Mouse (Mus musculus) erythroblast, adult 5-6 weeks (primary cell): ENCODE results near the gene Ms4a4a. TPM values are rescaled to one million over a fixed set of nuclear protein-coding genes. Genes with fewer than 3 reads are reported as not detected.
"Not testable (repeated sequence)": the region's sequence is repeated elsewhere in the genome, so short reads cannot be mapped to it uniquely, and the experiment has no call there.

Experiments
- ATAC-seq: replicated peaks from 2 replicates; pipeline ENCODE4 v1.8.0; 2016; ENCODE audit warnings: moderate number of reproducible peaks, mild to moderate bottlenecking, moderate TSS enrichment, inconsistent platforms; ENCODE audit not compliant: poor library complexity, low FRiP score, severe bottlenecking
- total RNA-seq, 2 experiments: library from RNA; stranded (forward) in 1 of 2; stranded (reverse) in 1 of 2; fragments of 150-400 nt in 1 of 2; fragments of 200-764, 138-1000 nt in 1 of 2; gene quantifications; 2 replicates each; pipeline versions ENCODE4 v1.2.3 to v1.2.4; 2015 to 2017; ENCODE audit warnings: low replicate concordance in 2 of 2

The Ms4a4a gene
- total RNA-seq, 2 experiments from 2014 or later: not detected

DNA sequence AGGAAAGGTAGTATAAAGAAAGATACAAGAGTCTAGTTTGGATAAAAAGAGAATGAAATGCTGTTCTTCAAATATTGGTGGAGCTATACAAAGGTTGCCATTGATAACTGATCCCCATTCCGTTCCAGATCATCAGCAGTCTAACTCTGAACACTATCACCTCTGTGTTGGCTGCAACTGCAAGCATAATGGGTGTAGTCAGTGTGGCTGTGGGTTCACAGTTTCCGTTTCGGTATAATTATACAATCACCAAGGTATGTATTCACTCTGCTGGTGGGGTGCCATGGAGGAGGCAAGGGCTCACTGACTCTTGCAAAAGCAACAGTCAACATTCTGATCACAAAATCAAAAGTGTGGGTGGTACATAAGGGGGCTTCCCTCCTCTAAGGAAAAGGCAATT lies 43.5 kb downstream of the Ms4a4a start:
- not testable (repeated sequence) for ATAC-seq

DNA sequence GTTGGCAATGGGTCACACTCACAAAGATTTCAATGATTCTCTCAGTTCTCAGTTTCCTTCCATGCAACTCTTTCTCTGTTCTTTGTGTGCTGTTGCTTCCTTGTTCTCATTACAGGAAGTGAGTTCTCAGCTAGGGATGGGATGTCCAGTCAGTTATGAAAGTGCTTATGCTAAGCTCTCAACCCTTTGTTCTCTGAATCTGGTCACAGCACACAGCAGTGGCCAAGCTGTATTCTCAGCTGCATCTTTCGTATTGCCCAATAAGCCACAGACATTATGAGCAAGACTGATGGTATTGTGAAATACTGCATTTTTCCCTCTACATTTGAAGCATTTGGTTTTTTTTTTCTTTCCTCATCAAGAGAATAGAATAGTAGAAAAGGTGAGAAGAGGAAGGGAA lies 55.9 kb downstream of the Ms4a4a start:
- not testable (repeated sequence) for ATAC-seq

DNA sequence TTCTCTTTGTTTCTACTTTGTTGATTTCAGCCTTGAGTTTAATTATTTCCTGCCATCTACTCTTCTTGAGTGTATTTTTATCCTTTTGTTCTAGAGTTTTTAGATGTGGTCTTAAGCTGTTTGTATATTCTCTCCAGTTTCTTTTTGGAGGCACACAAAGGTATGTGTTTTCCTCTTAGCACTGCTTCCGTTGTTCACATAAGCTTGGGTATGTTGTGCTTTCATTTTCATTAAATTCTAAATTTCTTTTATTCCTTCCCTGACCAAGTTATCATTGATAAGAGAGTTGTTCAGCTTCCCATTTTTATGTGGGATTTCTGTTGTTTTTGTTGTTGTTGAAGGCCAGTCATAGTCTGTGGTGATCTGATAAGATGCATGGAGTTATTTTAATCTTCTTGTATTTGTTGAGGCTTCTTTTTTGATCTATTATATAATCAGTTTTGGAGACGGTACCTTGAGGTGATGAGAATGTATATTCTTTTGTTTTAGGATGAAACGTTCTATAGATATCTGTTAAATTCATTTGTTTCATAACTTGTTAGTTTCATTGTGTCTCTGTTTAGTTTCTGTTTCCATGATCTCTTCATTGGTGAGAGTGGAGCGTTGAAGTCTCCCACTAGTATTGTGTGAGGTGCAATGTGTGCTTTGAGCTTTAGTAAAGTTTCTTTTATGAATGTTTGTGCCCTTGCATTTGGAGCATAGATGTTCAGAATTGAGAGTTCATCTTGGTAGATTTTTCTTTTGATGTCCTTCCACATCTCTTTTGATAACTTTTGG lies 59.9 kb downstream of the Ms4a4a start:
- ATAC-seq: no peak

Other genes starting within 250 kb of the Ms4a4a start
- not detected in 2 replicates for gene 1700017D01Rik, start 244.6 kb upstream of the Ms4a4a start, total RNA-seq (2015; ENCODE audit: low replicate concordance)
- 0.14 TPM in 1 of 2 replicates, not detected in the other for gene 1700017D01Rik, start 244.6 kb upstream of the Ms4a4a start, total RNA-seq (2017; ENCODE audit: low replicate concordance)
- gene 1700025F22Rik, start 210.2 kb upstream of the Ms4a4a start, total RNA-seq (2015; ENCODE audit: low replicate concordance): not detected in 2 replicates
- not detected in 2 replicates for gene 1700025F22Rik, start 210.2 kb upstream of the Ms4a4a start, total RNA-seq (2017; ENCODE audit: low replicate concordance)
- not detected in 2 replicates for gene Ms4a13, start 178.8 kb upstream of the Ms4a4a start, total RNA-seq (2015; ENCODE audit: low replicate concordance)
- gene Ms4a13, start 178.8 kb upstream of the Ms4a4a start, total RNA-seq (2017; ENCODE audit: low replicate concordance): 0.60 TPM in 1 of 2 replicates, not detected in the other
- gene Ms4a12, start 143.1 kb upstream of the Ms4a4a start, total RNA-seq (2015; ENCODE audit: low replicate concordance): not detected in 2 replicates
- gene Ms4a12, start 143.1 kb upstream of the Ms4a4a start, total RNA-seq (2017; ENCODE audit: low replicate concordance): not detected in 2 replicates
- not detected in 2 replicates for gene Ms4a1, start 109.3 kb upstream of the Ms4a4a start, total RNA-seq (2015; ENCODE audit: low replicate concordance)
- gene Ms4a1, start 109.3 kb upstream of the Ms4a4a start, total RNA-seq (2017; ENCODE audit: low replicate concordance): 0.60 TPM in 1 of 2 replicates, not detected in the other
- not detected in 2 replicates for gene Ms4a5, start 91.7 kb upstream of the Ms4a4a start, total RNA-seq (2015; ENCODE audit: low replicate concordance)
- not detected in 2 replicates for gene Ms4a5, start 91.7 kb upstream of the Ms4a4a start, total RNA-seq (2017; ENCODE audit: low replicate concordance)
- gene Ms4a14, start 61.1 kb upstream of the Ms4a4a start, total RNA-seq (2015; ENCODE audit: low replicate concordance): not detected in 2 replicates
- 0.26 TPM in 1 of 2 replicates, not detected in the other for gene Ms4a14, start 61.1 kb upstream of the Ms4a4a start, total RNA-seq (2017; ENCODE audit: low replicate concordance)
- gene Ms4a7, start 39.4 kb upstream of the Ms4a4a start, total RNA-seq (2015; ENCODE audit: low replicate concordance): 3.3 TPM in 1 of 2 replicates, not detected in the other
- gene Ms4a7, start 39.4 kb upstream of the Ms4a4a start, total RNA-seq (2017; ENCODE audit: low replicate concordance): 8.4 and 23.1 TPM in 2 replicates
- 13.0 and 20.8 TPM in 2 replicates for gene Ms4a4c, start 29.2 kb downstream of the Ms4a4a start, total RNA-seq (2015; ENCODE audit: low replicate concordance)
- 17.3 and 17.6 TPM in 2 replicates for gene Ms4a4c, start 29.2 kb downstream of the Ms4a4a start, total RNA-seq (2017; ENCODE audit: low replicate concordance)
- 6.5 and 8.4 TPM in 2 replicates for gene Ms4a4b, start 68.0 kb downstream of the Ms4a4a start, total RNA-seq (2015; ENCODE audit: low replicate concordance)
- gene Ms4a4b, start 68.0 kb downstream of the Ms4a4a start, total RNA-seq (2017; ENCODE audit: low replicate concordance): 1.4 and 7.5 TPM in 2 replicates
- 39.6 and 40.1 TPM in 2 replicates for gene Ms4a6c, start 93.8 kb downstream of the Ms4a4a start, total RNA-seq (2015; ENCODE audit: low replicate concordance)
- 22.8 and 32.6 TPM in 2 replicates for gene Ms4a6c, start 93.8 kb downstream of the Ms4a4a start, total RNA-seq (2017; ENCODE audit: low replicate concordance)
- gene Gm8369, start 110.4 kb downstream of the Ms4a4a start, total RNA-seq (2015; ENCODE audit: low replicate concordance): 1.3 and 14.4 TPM in 2 replicates
- gene Gm8369, start 110.4 kb downstream of the Ms4a4a start, total RNA-seq (2017; ENCODE audit: low replicate concordance): not detected in 2 replicates
- gene Ms4a6b, start 141.0 kb downstream of the Ms4a4a start, total RNA-seq (2015; ENCODE audit: low replicate concordance): 16.3 and 30.7 TPM in 2 replicates
- gene Ms4a6b, start 141.0 kb downstream of the Ms4a4a start, total RNA-seq (2017; ENCODE audit: low replicate concordance): 6.0 and 12.7 TPM in 2 replicates
- not detected in 2 replicates for gene Ms4a4d, start 161.3 kb downstream of the Ms4a4a start, total RNA-seq (2015; ENCODE audit: low replicate concordance)
- gene Ms4a4d, start 161.3 kb downstream of the Ms4a4a start, total RNA-seq (2017; ENCODE audit: low replicate concordance): not detected in 2 replicates
- 2.5 and 8.4 TPM in 2 replicates for gene Ms4a6d, start 229.3 kb downstream of the Ms4a4a start, total RNA-seq (2015; ENCODE audit: low replicate concordance)
- gene Ms4a6d, start 229.3 kb downstream of the Ms4a4a start, total RNA-seq (2017; ENCODE audit: low replicate concordance): 0.60 and 2.4 TPM in 2 replicates
- 19.4 and 26.9 TPM in 2 replicates for gene Ms4a2, start 248.2 kb downstream of the Ms4a4a start, total RNA-seq (2015; ENCODE audit: low replicate concordance)
- 17.3 and 30.1 TPM in 2 replicates for gene Ms4a2, start 248.2 kb downstream of the Ms4a4a start, total RNA-seq (2017; ENCODE audit: low replicate concordance)